Mouse (Mus musculus): ENCODE results near the gene Rpl41.

- TF ChIP-seq CTCF (IDR thresholded peaks at IDR 0.05; ENCODE audit: control insufficient read depth, insufficient read depth, low read length) (no peak), POLR2A (IDR thresholded peaks at IDR 0.05; ENCODE audit: borderline replicate concordance, control insufficient read depth, low read depth, low read length) (no peak)
Measured at GRCm38 (mm10) chr10:128510301-128510700, 38.8 kb downstream of the Rpl41 start.

Measured in bone marrow, adult 2 months (tissue).